Mouse (Mus musculus): ENCODE results near the gene Slc16a13.
A peak's percentile ranks its signal among the peaks of the same experiment; 100 is the strongest.

Gene Slc16a13

GRCm38 (mm10) chr11:70230239-70230727 is 9.4 kb upstream of the Slc16a13 start:
- peak; percentile 99 for DNase-seq

DNA sequence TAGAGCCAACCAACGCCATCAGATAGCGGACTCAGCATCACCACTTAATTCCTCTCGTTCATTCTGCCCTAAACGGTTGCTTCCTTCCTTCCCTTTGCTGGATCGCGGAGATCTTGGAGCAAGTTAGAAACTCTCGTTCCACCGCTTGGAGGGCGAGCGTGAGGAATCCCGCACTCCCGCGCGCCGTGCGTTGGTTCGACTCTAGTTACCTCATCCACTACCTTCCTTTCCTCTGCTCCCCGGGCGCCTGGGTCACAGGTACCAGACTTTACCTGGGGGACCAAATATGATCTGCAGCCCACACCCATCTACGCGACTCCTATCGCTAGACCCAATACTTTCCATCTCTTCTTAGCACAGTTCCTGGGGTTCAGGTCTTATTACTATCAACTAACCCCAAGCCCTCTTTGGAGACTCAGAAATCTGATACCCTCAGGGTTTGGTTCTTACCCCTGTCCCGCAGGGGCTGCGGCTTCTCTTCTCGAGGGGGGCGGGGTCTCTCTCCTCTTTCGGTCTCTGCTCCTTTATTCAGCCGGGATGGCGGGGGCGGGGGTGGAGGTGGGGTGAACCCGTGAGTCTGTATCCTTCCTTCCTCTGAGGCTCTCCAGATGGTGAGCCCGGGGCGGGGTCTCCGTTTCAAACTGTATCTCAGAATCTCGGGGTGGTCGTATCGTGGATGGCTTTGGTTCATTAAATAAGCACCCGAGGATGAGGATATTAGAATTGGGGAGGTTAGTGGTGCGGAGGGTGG is 8.6 kb upstream of the Slc16a13 start, which contains the start of gene Bcl6b:
Bcl6b (minus strand) TSS at position 539 of the 751 bp plus-strand sequence.
- peak; percentile 98 for DNase-seq

DNA sequence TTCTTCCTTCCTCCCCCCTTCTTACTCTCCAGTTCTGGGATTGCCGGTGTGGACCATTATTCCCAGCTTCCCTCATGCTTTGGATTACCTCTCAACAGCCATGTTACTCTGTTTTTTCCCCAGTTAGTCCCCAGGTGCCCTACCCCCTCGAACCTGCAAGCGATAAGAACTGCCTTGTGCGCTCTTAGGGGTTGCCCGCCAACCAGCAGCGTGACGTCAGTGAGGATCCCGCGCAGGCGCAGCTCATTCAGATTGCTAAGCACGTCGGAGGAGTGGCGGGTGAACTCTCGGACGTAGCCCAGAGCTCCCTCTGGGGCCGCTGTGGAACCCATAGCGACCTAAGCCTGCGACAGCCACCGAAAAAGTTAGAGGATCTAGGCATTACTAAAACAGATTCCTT is 8.0 kb upstream of the Slc16a13 start:
- DNase-seq, result peak; percentile 99

DNA sequence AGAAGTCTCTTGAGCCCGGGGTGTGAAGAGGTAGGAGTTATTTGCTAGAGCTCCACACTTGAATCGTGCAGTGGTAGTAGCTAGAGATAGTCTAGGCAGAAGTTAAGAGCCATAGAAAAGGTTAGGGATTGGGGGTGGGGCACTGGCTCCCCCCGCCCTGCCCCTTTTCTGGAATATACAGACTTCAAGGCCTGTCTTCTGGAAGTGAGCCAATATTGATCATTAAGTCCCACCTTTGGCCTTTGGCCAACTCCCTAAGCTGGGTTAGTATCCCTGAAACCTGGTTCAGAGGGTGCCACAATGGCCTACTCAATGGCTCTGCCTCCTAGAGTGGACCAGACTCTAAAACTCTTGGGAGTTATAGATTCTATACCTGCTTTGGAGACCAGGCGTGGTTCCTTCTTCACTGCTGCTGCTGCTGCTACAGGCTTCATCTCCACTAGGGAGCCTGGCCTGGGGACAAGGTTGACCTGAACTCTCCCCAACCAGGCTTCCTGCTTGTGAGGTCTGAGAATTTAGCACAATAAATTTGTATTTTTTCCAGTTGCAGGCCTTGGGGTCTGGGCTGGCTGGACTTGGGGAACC is 6.9 kb upstream of the Slc16a13 start:
- DNase-seq, result peak; percentile 93

GRCm38 (mm10) chr11:70227126-70227525 is 6.3 kb upstream of the Slc16a13 start:
- no peak for DNase-seq

DNA sequence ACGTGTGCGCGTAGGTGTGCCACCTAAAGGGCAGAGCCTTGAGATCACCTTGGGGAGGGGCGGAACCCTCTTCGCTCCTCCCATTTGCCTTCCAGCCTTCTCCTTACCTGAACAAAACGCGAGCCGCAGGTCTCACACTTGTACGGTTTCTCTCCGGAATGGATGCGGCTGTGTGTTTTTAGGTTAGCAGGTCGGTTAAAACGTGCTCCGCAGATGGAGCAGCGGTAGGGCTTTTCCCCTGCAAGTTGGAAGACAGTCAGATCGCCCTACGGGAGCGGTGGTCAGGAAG is 5.7 kb upstream of the Slc16a13 start:
- DNase-seq, result no peak

- DNase-seq, result peak; percentile 92
Measured at GRCm38 (mm10) chr11:70225798-70226601, 5.1 kb upstream of the Slc16a13 start.

GRCm38 (mm10) chr11:70223724-70224123 is 2.9 kb upstream of the Slc16a13 start:
- DNase-seq, result peak; percentile 99

- peak; percentile 98 for DNase-seq
Measured at GRCm38 (mm10) chr11:70221603-70222500, 988 bp upstream of the Slc16a13 start.

- DNase-seq, result no peak
Measured at GRCm38 (mm10) chr11:70220323-70220722, 541 bp downstream of the Slc16a13 start.

DNA sequence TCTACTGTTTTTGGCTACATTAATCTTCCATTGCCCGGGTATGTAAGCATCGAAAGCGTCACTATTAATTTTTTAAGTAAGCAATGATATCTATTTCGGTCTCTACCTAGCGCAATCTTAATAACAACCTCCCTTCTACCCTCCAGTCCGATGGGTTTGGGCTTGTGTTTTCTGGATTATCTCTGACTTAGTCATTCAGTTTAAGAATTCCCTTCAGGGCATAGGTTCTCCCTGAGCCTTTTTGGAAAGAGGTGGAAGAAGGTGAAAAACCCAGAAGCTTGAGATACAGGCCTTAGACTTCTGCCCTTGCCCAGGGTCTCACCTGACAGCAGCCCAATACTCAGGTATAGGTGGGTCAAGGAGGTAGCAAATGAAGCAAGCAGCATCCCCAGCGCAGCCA is 991 bp downstream of the Slc16a13 start:
- DNase-seq, result no peak

DNA sequence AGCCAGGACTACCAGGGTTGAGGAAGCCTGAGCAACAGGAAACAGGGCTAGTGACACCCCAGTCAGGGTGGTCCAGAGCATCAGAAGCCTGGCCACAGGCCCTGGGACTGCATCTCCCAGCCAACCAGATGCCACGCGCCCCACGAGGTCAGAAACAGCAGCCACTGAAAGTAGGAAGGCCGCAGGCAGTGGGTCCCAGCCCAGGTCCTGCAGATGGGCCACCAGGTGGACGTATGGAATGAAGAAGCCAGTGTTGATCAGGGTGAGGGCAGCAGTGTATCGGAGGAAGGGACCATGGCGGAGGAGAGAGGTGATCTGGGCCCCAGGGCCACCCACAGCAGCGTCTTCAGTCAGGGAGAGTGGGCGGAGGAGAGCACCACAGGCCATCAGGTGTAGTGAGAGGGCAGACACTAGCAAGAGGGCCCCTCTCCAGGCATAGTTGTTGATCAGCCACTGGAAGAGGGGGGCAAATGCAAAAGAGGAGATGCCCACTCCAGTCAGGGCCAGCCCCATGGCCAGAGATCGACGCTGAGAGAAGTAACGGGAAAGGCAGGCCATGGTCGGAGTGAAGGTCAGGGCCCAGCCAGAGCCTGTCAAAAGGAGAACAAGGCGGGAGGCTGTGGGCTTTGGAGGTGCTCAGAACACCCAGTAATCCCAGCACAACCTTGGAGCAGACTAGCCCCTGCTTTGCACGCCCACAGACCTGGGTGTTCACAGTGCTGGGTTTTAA is 2.0 kb downstream of the Slc16a13 start:
- DNase-seq, result peak; percentile 92

GRCm38 (mm10) chr11:70218039-70218438 is 2.8 kb downstream of the Slc16a13 start:
- DNase-seq, result peak; percentile 74

- DNase-seq, result no peak
Measured at GRCm38 (mm10) chr11:70216103-70216502, 4.8 kb downstream of the Slc16a13 start.

- DNase-seq, result peak; percentile 94
Measured at GRCm38 (mm10) chr11:70215301-70215700, 5.6 kb downstream of the Slc16a13 start.

DNA sequence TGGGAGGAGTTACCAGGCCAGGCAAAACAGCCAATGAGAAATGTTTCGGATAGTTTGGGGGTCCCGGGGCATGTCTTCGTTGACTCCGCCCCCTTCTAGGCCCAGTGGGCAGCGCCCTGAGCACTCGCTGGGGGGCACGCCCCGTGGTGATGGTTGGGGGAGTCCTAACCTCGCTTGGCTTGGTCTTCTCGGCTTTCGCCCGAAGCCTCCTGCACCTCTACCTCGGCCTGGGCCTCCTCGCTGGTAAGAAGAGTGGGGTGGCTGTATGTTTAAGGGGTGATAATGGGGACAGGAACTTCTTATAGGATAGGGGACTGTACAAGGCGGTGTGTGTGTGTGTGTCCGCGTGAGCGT is 6.0 kb downstream of the Slc16a13 start:
- DNase-seq, result peak; percentile 93

DNA sequence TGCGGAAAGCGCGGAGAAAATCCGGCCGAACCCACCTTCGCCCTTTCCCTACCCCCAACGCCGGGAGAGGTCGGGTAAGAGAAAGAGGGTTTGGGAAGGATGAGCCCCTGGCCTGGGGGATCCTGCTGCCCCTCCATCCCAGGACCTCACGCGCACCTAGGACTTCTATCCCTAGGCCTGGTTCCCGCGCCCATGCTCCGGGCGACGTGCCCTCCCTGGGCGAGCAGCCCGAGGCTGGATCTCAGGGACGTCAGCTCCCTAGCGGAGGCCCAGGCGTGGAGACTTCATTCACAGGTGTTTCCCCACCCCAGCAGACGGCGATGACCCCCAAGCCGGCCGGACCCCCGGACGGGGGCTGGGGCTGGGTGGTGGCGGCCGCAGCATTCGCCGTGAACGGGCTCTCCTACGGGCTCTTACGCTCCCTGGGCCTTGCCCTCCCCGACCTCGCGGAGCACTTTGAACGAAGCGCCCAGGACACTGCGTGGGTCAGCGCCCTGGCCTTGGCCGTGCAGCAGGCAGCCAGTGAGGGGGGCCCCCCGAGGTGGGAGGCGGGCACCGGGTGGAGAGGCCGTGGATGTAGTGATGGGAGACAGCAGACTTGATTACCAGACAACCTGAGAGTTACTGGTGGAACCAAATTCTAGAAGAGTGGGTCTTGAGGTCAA is 6.5 kb downstream of the Slc16a13 start:
- peak; percentile 93 for DNase-seq

- DNase-seq, result no peak
Measured at GRCm38 (mm10) chr11:70213736-70214135, 7.1 kb downstream of the Slc16a13 start.

DNA sequence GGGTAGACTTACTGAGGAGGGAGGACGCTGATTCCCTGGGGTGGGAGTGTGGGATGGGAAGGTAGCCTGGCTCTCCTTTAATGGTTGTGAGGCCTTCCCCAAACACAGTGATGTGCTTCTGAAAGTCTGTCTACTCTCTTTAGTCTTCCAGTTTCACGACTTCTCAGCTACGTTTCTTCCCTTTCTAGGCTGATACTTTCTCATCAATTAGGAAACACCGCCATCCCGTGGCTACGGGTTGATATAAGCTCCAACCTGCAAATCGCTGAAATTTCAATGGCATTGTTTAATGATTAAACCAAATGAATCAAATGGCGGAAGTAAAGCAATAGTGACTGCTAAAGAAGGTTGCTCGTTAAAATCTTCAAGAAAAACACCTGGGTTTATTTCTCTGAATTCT is 8.0 kb downstream of the Slc16a13 start:
- DNase-seq, result peak; percentile 93

DNA sequence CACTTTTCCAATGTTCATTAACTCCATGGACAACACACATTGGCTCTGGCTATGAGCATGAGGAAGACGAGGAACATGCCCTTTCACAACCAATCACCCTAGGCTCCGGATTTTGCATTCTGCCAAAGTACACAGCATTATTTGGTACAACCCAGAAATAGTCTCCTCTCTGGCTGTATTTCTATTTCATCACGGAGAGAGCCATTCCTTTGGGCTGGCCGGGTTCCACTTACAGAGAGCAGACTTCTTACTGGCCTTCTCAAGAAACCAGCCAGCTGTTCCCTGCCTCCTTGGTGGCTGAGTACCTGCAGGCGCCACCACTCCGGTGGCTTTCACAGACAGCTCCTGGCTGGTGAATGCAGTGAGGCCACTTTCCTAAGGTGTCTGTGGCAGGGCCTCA is 8.4 kb downstream of the Slc16a13 start, which contains the start of gene Slc16a11:
Slc16a11 (plus strand) TSS at position 330 of the 400 bp plus-strand sequence.
- DNase-seq, result peak; percentile 93

- peak; percentile 87 for DNase-seq
Measured at GRCm38 (mm10) chr11:70211972-70212371, 8.9 kb downstream of the Slc16a13 start.
